27 mouse cellular contexts compared by ENCODE assay signal in genomic region chr16:97103046-97103445, GRCm38 (mm10).
DNase-seq lines count a peak whose midpoint lies in the region; ATAC-seq and TF ChIP-seq lines count a peak whose summit lies in the region.
"Had no signal": no experiment of that assay in that cellular context is flagged by ENCODE, and none has a peak within 500 bp of the region (broad histone marks: within the 10 kb centered on the region; RNA-seq: fewer than 3 reads in every experiment).

No protein-coding gene starts in this region.

- 0% methylated on average over 2 of the region's 2 CpGs for WGBS in macrophage (ENCODE audit: missing documents)

- no peak overlapping the region for H3K4me2 ChIP-seq in CH12.LX (ENCODE audit: insufficient read depth, low read depth, poor library complexity, severe bottlenecking)
- H3K4me2 ChIP-seq: forebrain, embryonic 13.5 days; heart, embryonic 12.5 days; heart, embryonic 15.5 days; hindbrain, embryonic 13.5 days had no signal

- 0 out of 2 replicates have a peak, but pooled peaks have one; percentile 20 for TF ChIP-seq EP300 in CH12.LX (IDR thresholded peaks at IDR 0.05; ENCODE audit: low read length)

- no peaks in the 10 kb centered on the region for H3K27me3 ChIP-seq in CH12.LX (replicated peaks)
- H3K27me3 ChIP-seq: forebrain, embryonic 13.5 days; heart, embryonic 15.5 days; hindbrain, embryonic 13.5 days; Patski had no signal

- DNase-seq in CH12.LX (ENCODE audit: extremely low read depth) = peak; percentile 47
- DNase-seq in yolk sac, embryonic 10.5 days (ENCODE audit: low spot score) = no peak
- no peak for DNase-seq in retina, embryonic 14.5 days (ENCODE audit: low spot score)
- DNase-seq: adrenal gland, postnatal 10 days; adrenal gland, postnatal 36 days; cerebellum, adult 11-12 months; cerebellum, adult 8-10 months; cerebellum, postnatal 10 days; cerebellum, postnatal 36 days; gastrocnemius, postnatal 10 days; gastrocnemius, postnatal 36 days; heart, postnatal 10 days; heart, postnatal 36 days had no signal

- peaks cover 7% of the 10 kb centered on the region for H3K9me3 ChIP-seq in CH12.LX (replicated peaks; ENCODE audit: low read length)
- H3K9me3 ChIP-seq: forebrain, embryonic 10.5 days; forebrain, embryonic 13.5 days; G1E; heart, embryonic 12.5 days; heart, embryonic 15.5 days; hindbrain, embryonic 10.5 days; hindbrain, embryonic 13.5 days had no signal

- H3K36me3 ChIP-seq in CH12.LX (replicated peaks in 1 of 2; ENCODE audit: control insufficient read depth in 1 of 2, insufficient read depth in 1 of 2, low read length in 1 of 2) (no peaks in the 10 kb centered on the region), macrophage (ENCODE audit: inconsistent target) (no peaks in the 10 kb centered on the region)
- H3K36me3 ChIP-seq: forebrain, embryonic 10.5 days; G1E; heart, embryonic 12.5 days; heart, embryonic 15.5 days; hindbrain, embryonic 10.5 days; hindbrain, embryonic 13.5 days had no signal

- TF ChIP-seq CTCF in CH12.LX (conservative IDR thresholded peaks at IDR 0.05 in 1 of 2, IDR thresholded peaks at IDR 0.05 in 1 of 2; ENCODE audit: low read depth in 2 of 2, low read length in 2 of 2) = no peak

- H3K4me3 ChIP-seq in CH12.LX (replicated peaks in 1 of 3; ENCODE audit: low read depth in 2 of 3, low read length in 2 of 3, poor library complexity in 1 of 3) = no peak overlapping the region
- H3K4me3 ChIP-seq in macrophage (ENCODE audit: inconsistent target) = no peak overlapping the region
- H3K4me3 ChIP-seq: forebrain, embryonic 10.5 days; forebrain, embryonic 13.5 days; heart, embryonic 12.5 days; heart, embryonic 15.5 days; hindbrain, embryonic 10.5 days; hindbrain, embryonic 13.5 days had no signal

- peak; percentile 43 for ATAC-seq in common myeloid progenitor, adult 5-6 weeks (replicated peaks; ENCODE audit: low read depth, poor library complexity, severe bottlenecking)
- ATAC-seq in cerebellum, adult (ENCODE audit: insufficient number of reproducible peaks, low FRiP score, low TSS enrichment) = no peak
- ATAC-seq: forebrain, embryonic 13.5 days; forebrain, embryonic 16.5 days; hindbrain, embryonic 16.5 days; inflammation-experienced regulatory T-cells, adult 6 months; Patski had no signal

- H3K4me1 ChIP-seq in CH12.LX (ENCODE audit: control insufficient read depth in 1 of 2, insufficient read depth in 2 of 2) = peaks cover 11 to 52% of the 10 kb centered on the region in 2 experiments
- H3K4me1 ChIP-seq: heart, embryonic 12.5 days; heart, embryonic 15.5 days had no signal

- H3K9ac ChIP-seq in CH12.LX (ENCODE audit: insufficient read depth, low read depth) = no peak overlapping the region
- H3K9ac ChIP-seq: forebrain, embryonic 13.5 days; heart, embryonic 12.5 days; heart, embryonic 15.5 days; hindbrain, embryonic 13.5 days had no signal

- H3K79me2 ChIP-seq in CH12.LX (replicated peaks; ENCODE audit: control insufficient read depth, extremely low read depth, insufficient read depth, poor library complexity, severe bottlenecking) (no peaks in the 10 kb centered on the region), macrophage (ENCODE audit: inconsistent target) (no peaks in the 10 kb centered on the region)

- no peak for TF ChIP-seq POLR2A in CH12.LX (IDR thresholded peaks at IDR 0.05; ENCODE audit: low read depth, low read length)

- TF ChIP-seq RAD21 in CH12.LX (IDR thresholded peaks at IDR 0.05; ENCODE audit: low read depth, low read length) = no peak

- in situ Hi-C loops in CH12.LX (cut with MboI; ENCODE audit: low pct_ligation_motif_present, low pct_unique_long_range_greater_than_20kb, low sequenced_read_pairs) = no loop called here

- no peak overlapping the region for H3K27ac ChIP-seq in CH12.LX (ENCODE audit: insufficient read depth, low read depth)
- H3K27ac ChIP-seq in macrophage = peak overlapping the region; percentile 47
- H3K27ac ChIP-seq: forebrain, embryonic 10.5 days; forebrain, embryonic 13.5 days; heart, embryonic 15.5 days; hindbrain, embryonic 10.5 days; hindbrain, embryonic 13.5 days had no signal

- dilution Hi-C loops in CH12.LX (cut with MboI; ENCODE audit: extremely low pct_ligation_motif_present, extremely low pct_unique_long_range_greater_than_20kb, low sequenced_read_pairs) = no loop called here

TF ChIP-seq in CH12.LX, 34 proteins besides CTCF, POLR2A, EP300 and RAD21:
- TF ChIP-seq ETS1 (conservative IDR thresholded peaks at IDR 0.05; ENCODE audit: low read depth, low read length) (peak; percentile 47; the same call in 1 of the 2 replicates), MAZ (IDR thresholded peaks at IDR 0.05; ENCODE audit: low read depth, low read length) (no peak), MEF2A (IDR thresholded peaks at IDR 0.05; ENCODE audit: borderline replicate concordance, low read depth, low read length) (peak; percentile 69; the same call in 1 of the 2 replicates), ZNF384 (IDR thresholded peaks at IDR 0.05; ENCODE audit: low read depth, low read length) (peak; percentile 73), MYC (IDR thresholded peaks at IDR 0.05; ENCODE audit: low read depth, low read length) (no peak), E2F4 (IDR thresholded peaks at IDR 0.05; ENCODE audit: insufficient replicate concordance, low read depth, low read length) (no peak)
